Mouse (Mus musculus) liver, embryonic 14.5 days (tissue): ENCODE results near the gene Tnnc1.

ENCODE experiments used
- CTCF ChIP-seq: IDR thresholded peaks from 2 replicates; pipeline ENCODE4 v1.5.1; 2016; ENCODE audit warnings: antibody characterized with exemption, low read depth, control low read depth
- EP300 ChIP-seq: IDR thresholded peaks from 2 replicates; pipeline ENCODE4 v1.6.1; 2016; ENCODE audit warnings: antibody characterized with exemption, low read depth

DNA sequence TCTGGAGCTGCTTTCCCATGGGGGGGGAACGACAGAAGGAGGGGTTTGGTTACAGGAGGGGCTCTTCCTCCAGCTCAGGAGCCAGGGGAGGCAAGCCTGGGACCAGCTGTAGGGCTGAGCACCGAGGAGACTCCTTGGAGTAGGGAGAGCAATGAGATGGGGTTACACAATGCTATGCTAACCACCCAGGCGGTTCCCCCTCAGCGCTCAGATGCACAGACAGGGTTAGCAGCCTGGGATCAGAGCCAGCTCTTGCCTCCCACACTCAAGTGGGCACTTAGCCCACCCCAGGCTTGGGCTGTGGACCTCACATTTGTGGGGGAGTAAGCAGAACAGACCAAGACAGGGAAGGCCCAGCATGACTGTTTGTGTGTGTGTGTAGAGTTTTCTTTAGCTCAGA is 18.9 kb downstream of the Tnnc1 start:
- TF ChIP-seq CTCF = no peak
- no peak for TF ChIP-seq EP300
